Comparison of ENCODE assay signal across 8 mouse cellular contexts in the genomic region with DNA sequence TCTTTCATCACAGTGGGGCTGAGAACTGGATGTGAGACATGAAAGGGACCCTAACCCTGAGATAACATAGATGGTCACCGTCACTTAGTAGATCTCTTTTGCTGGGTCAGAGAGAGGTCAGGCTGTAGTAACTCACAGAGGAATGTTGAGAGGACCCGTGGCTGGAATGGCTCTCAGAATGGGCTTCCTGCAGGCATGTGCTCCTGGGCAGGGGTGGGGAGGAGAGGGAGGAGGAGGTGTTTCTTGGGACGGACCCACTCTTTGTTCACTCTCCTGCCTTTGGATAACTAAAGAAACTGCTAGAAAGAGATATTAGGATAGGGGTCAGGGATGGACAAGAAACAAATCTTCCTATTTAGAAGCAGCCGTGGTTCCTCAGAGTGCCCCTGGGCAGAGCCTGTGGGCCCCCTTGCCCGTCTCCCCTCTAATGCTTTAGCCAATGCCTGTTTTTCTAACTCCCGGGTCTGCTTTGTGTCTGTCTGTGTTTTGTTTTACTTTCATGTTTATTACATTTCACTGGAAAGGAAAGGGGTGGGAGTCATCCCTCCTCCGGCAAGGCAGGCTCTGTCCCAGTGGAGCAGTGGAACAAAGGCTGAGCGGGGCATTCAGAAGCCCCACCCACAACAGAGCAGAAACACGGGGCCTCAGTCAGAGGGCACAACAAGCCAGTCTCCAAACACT. TPM values are rescaled to one million over a fixed set of nuclear protein-coding genes. Genes with fewer than 3 reads are reported as not detected.
DNase-seq lines count a peak whose midpoint lies in the region; TF ChIP-seq lines count a peak whose summit lies in the region.

No protein-coding gene starts in this region.

- H3K27ac ChIP-seq in forebrain, embryonic 10.5 days: peak overlapping the region; percentile 74

- peak; percentile 48 for DNase-seq in brain, embryonic 14.5 days (ENCODE audit: low read depth)
- DNase-seq in forebrain, embryonic 10.5 days (ENCODE audit: extremely low spot score, low spot score): no peak
- peak; percentile 48 to 49 for DNase-seq in heart, postnatal 36 days
- peak; percentile 64 to 77 for DNase-seq in kidney, postnatal 4 days
- peak; percentile 50 for DNase-seq in neural tube, embryonic 10.5 days (ENCODE audit: extremely low spot score, low spot score)
- no peak for DNase-seq in spleen, postnatal 4 days (ENCODE audit: low spot score in 2 of 2)
- DNase-seq in frontal cortex, postnatal 14 days (ENCODE audit: low spot score in 2 of 2): no peak
- DNase-seq in cerebellum, postnatal 25 days: no peak

- no peaks in the 10 kb centered on the region for H3K36me3 ChIP-seq in forebrain, embryonic 10.5 days (replicated peaks)

- 25% methylated on average over 9 of the region's 9 CpGs for WGBS in forebrain, embryonic 10.5 days

- no peak for TF ChIP-seq POLR2A in brain, embryonic 14.5 days (IDR thresholded peaks at IDR 0.05; ENCODE audit: borderline replicate concordance, extremely low read depth, insufficient read depth, insufficient read length, poor library complexity, severe bottlenecking)

- peaks cover 21% of the 10 kb centered on the region for H3K4me1 ChIP-seq in forebrain, embryonic 10.5 days

- intact Hi-C loops in heart, postnatal 36 days (cut with DNase I): loop anchor here (5.0 kb wide), 1 partner anchor 70 kb away; no protein-coding TSS in a partner anchor

- no peaks in the 10 kb centered on the region for H3K27me3 ChIP-seq in forebrain, embryonic 10.5 days (ENCODE audit: poor library complexity, severe bottlenecking)

- no peak for TF ChIP-seq CTCF in brain, embryonic 14.5 days (IDR thresholded peaks at IDR 0.05; ENCODE audit: borderline replicate concordance, extremely low read depth, insufficient read depth, insufficient read length)

- H3K4me3 ChIP-seq in forebrain, embryonic 10.5 days: no peak overlapping the region

- no peaks in the 10 kb centered on the region for H3K9me3 ChIP-seq in forebrain, embryonic 10.5 days

RNA-seq across cellular contexts. Expression of a gene that starts 58.9 kb away (rescaled TPM):
- polyA plus RNA-seq in brain, embryonic 14.5 days (2012; rRNA removed): 15.9 and 16.8 TPM in 2 replicates
- polyA plus RNA-seq in forebrain, embryonic 10.5 days (2016; fragmentation: Nextera tagmentation; extraction: Ambion mirVana): 9.1 and 9.5 TPM in 2 replicates
- 100 to 1,000 TPM in 1 of 2 experiments, 10 to 100 TPM in 1; 97.7 to 101 TPM for total RNA-seq in heart, postnatal 36 days (2021)

Comparison
In these comparisons a context has a peak if more than half of its experiments do, and no peak if none do; other contexts are left out.
1. DNase-seq: peak in brain, embryonic 14.5 days (single experiment), heart, postnatal 36 days (2 of 2), kidney, postnatal 4 days (2 of 2) and neural tube, embryonic 10.5 days (single experiment); none in forebrain, embryonic 10.5 days (single experiment), spleen, postnatal 4 days (0 of 2), frontal cortex, postnatal 14 days (0 of 2) and cerebellum, postnatal 25 days (0 of 2).